Mouse (Mus musculus): ENCODE data around the gene Ear10. TPM values are rescaled to one million over a fixed set of nuclear protein-coding genes. Genes with fewer than 3 reads are reported as not detected.
"Not testable (repeated sequence)": the region's sequence is repeated elsewhere in the genome, so short reads cannot be mapped to it uniquely, and the experiment has no call there.

Gene Ear10
- not detected in 2 replicates for polyA plus RNA-seq (2015; fragmentation: Nextera tagmentation; extraction: Ambion mirVana)

DNA sequence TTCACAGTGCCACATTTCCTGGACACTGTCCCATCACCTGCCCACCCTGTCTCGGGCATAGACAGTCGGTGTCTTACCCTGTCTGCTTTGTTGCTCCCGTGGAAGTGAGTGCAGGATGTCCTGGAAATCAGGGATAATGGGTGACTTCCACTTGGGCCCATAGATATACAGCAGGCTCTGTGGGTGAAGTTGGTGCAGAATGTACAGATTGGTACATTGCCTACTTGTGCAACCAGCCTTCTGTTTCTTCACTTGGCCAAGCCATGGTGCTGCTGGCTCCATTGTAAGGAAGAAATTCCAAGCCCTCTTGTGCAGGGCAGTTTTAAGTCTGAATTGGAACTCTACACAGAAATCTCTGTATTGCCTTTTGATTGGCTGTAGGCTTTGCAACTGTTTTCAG, at the start of gene Ear10:
Gene Ear10, minus strand, starts transcription at position 101 of the 400 bp plus-strand sequence.
- 68% methylated on average over 3 of the region's 3 CpGs for whole genome bisulfite sequencing
- H3K9ac ChIP-seq (ENCODE audit: low read length); H3K27ac ChIP-seq (ENCODE audit: low read length); H3K4me3 ChIP-seq (ENCODE audit: low read length); H3K9me3 ChIP-seq (replicated peaks; ENCODE audit: control insufficient read depth, low read length); H3K36me3 ChIP-seq (ENCODE audit: control insufficient read depth, insufficient read depth); H3K4me1 ChIP-seq (ENCODE audit: control insufficient read depth, insufficient read depth, low read length); H3K4me2 ChIP-seq (ENCODE audit: low read depth, low read length); H3K27me3 ChIP-seq (ENCODE audit: control insufficient read depth, insufficient read depth, low read length); ATAC-seq (replicated peaks; ENCODE audit: extremely low read depth, insufficient read depth, low FRiP score): not testable (repeated sequence)

GRCm38 (mm10) chr14:43956769-43957168, 33.4 kb upstream of the Ear10 start, which contains the start of gene Ang5:
Gene Ang5, plus strand, starts transcription at chr14:43957069.
- ATAC-seq (replicated peaks; ENCODE audit: extremely low read depth, insufficient read depth, low FRiP score); H3K4me3 ChIP-seq (ENCODE audit: low read length); H3K4me2 ChIP-seq (ENCODE audit: low read depth, low read length); H3K27ac ChIP-seq (ENCODE audit: low read length); H3K4me1 ChIP-seq (ENCODE audit: control insufficient read depth, insufficient read depth, low read length); H3K9me3 ChIP-seq (replicated peaks; ENCODE audit: control insufficient read depth, low read length); H3K36me3 ChIP-seq (ENCODE audit: control insufficient read depth, insufficient read depth); H3K9ac ChIP-seq (ENCODE audit: low read length); H3K27me3 ChIP-seq (ENCODE audit: control insufficient read depth, insufficient read depth, low read length): not testable (repeated sequence)
- no CpG with 5 or more reads among the region's 2 CpGs for WGBS

DNA sequence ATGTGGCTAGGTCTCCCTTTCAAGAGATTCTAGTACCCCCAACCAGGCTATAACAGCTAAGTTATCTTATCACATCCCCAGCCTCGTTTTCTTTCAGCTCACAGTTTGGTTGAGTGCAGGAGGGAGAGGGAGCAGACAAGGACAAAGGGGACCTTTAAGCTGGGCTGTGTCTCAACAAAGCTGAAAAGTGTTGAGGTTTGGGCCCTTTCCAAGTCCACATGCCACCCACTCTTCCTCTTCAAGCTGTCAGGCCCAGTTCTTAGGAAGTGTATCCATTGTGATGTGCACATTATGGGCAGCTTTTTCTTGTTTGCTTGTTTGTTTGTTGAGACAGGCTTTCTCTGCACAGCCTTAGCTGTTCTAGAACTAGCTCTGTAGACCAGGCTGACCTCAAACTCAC, 31.7 kb upstream of the Ear10 start:
- not testable (repeated sequence) for H3K9me3 ChIP-seq (replicated peaks; ENCODE audit: control insufficient read depth, low read length); H3K4me1 ChIP-seq (ENCODE audit: control insufficient read depth, insufficient read depth, low read length); ATAC-seq (replicated peaks; ENCODE audit: extremely low read depth, insufficient read depth, low FRiP score); H3K36me3 ChIP-seq (ENCODE audit: control insufficient read depth, insufficient read depth); H3K27ac ChIP-seq (ENCODE audit: low read length); H3K27me3 ChIP-seq (ENCODE audit: control insufficient read depth, insufficient read depth, low read length); H3K4me2 ChIP-seq (ENCODE audit: low read depth, low read length); H3K9ac ChIP-seq (ENCODE audit: low read length); H3K4me3 ChIP-seq (ENCODE audit: low read length)
- no CpG with 5 or more reads among the region's 1 CpGs for WGBS

DNA sequence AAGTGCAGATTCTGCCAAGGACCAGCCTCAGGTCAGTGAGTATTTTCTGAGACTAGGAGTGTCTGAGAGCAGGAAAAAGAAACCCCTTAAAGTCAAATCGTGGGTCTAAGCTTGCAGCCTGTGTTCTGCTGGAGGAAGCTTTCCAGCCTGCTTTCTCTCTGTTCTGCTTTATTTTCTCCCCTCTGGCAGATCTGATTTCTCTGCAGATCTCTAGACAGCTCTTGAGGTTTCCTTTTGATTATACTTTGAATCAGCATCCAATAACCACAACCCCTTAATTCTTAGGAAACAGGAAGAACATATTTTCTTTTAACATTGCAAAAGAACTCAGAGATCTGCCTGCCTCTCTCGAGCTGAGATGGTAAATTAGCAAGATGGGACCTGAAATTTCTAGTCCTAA, 30.0 kb upstream of the Ear10 start:
- H3K9me3 ChIP-seq (replicated peaks; ENCODE audit: control insufficient read depth, low read length); H3K4me3 ChIP-seq (ENCODE audit: low read length); H3K27me3 ChIP-seq (ENCODE audit: control insufficient read depth, insufficient read depth, low read length); H3K4me1 ChIP-seq (ENCODE audit: control insufficient read depth, insufficient read depth, low read length); H3K36me3 ChIP-seq (ENCODE audit: control insufficient read depth, insufficient read depth); ATAC-seq (replicated peaks; ENCODE audit: extremely low read depth, insufficient read depth, low FRiP score); H3K9ac ChIP-seq (ENCODE audit: low read length); H3K27ac ChIP-seq (ENCODE audit: low read length); H3K4me2 ChIP-seq (ENCODE audit: low read depth, low read length): not testable (repeated sequence)
- whole genome bisulfite sequencing = 55% methylated on average over 2 of the region's 2 CpGs

DNA sequence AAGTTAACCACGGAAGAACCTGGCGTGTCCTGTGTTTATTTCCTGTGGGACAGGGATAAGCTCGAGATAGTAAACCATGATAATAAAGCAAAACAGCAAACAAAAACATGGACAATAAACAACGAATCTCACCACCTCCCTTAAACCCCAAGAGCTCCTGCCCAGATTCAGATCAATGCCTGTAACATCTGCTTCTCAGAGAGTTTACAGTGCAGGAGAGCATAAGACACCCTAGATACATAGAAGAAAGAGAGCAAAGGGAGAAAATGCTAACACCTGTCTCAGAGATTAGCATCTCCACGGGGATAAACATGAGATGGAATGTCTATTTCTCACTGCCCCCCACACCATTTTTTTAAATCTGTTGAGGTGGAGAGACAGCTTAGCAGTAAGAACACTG, 10.0 kb upstream of the Ear10 start:
- H3K4me2 ChIP-seq (ENCODE audit: low read depth, low read length); H3K4me3 ChIP-seq (ENCODE audit: low read length); ATAC-seq (replicated peaks; ENCODE audit: extremely low read depth, insufficient read depth, low FRiP score); H3K36me3 ChIP-seq (ENCODE audit: control insufficient read depth, insufficient read depth); H3K27me3 ChIP-seq (ENCODE audit: control insufficient read depth, insufficient read depth, low read length); H3K9ac ChIP-seq (ENCODE audit: low read length); H3K4me1 ChIP-seq (ENCODE audit: control insufficient read depth, insufficient read depth, low read length); H3K9me3 ChIP-seq (replicated peaks; ENCODE audit: control insufficient read depth, low read length); H3K27ac ChIP-seq (ENCODE audit: low read length): not testable (repeated sequence)
- 55% methylated on average over 5 of the region's 5 CpGs for WGBS

DNA sequence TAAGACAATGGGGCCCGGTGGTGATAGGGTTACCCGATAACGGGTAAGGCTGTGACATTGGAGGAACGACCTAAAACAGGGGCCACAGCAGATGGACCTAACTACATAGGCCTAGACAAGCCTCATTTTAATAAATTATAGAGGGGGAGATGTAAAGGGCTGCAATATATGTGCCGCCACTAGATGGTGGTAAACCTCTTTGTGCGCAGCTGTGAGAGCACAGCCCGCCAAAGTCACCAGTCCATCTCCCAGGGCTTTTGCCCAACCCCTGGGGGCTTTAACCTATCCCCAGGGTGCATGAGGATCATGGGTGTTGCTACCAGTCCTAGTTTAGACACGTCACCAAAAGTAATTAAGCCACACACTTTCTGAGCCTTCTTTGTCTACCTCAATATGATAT, 9.6 kb upstream of the Ear10 start:
- not testable (repeated sequence) for H3K27ac ChIP-seq (ENCODE audit: low read length); H3K9me3 ChIP-seq (replicated peaks; ENCODE audit: control insufficient read depth, low read length); H3K4me1 ChIP-seq (ENCODE audit: control insufficient read depth, insufficient read depth, low read length); ATAC-seq (replicated peaks; ENCODE audit: extremely low read depth, insufficient read depth, low FRiP score); H3K36me3 ChIP-seq (ENCODE audit: control insufficient read depth, insufficient read depth); H3K9ac ChIP-seq (ENCODE audit: low read length); H3K4me2 ChIP-seq (ENCODE audit: low read depth, low read length); H3K27me3 ChIP-seq (ENCODE audit: control insufficient read depth, insufficient read depth, low read length); H3K4me3 ChIP-seq (ENCODE audit: low read length)
- 17% methylated on average over 8 of the region's 8 CpGs for WGBS

- not testable (repeated sequence) for H3K36me3 ChIP-seq (ENCODE audit: control insufficient read depth, insufficient read depth); H3K27me3 ChIP-seq (ENCODE audit: control insufficient read depth, insufficient read depth, low read length); H3K9me3 ChIP-seq (replicated peaks; ENCODE audit: control insufficient read depth, low read length); H3K4me1 ChIP-seq (ENCODE audit: control insufficient read depth, insufficient read depth, low read length)
- Histone ChIP-seq H3K9ac (ENCODE audit: low read length) (peak overlapping the region; percentile 76), H3K4me3 (ENCODE audit: low read length) (peak overlapping the region; percentile 64), H3K4me2 (ENCODE audit: low read depth, low read length) (peak overlapping the region; percentile 63), H3K27ac (ENCODE audit: low read length) (peak overlapping the region; percentile 91)
- ATAC-seq (replicated peaks; ENCODE audit: extremely low read depth, insufficient read depth, low FRiP score) = peak; percentile 69; the same call in 1 of the 2 replicates
- WGBS = 4% methylated on average over 21 of the region's 21 CpGs
Observed at GRCm38 (mm10) chr14:43925404-43925950, 2.1 kb upstream of the Ear10 start.

DNA sequence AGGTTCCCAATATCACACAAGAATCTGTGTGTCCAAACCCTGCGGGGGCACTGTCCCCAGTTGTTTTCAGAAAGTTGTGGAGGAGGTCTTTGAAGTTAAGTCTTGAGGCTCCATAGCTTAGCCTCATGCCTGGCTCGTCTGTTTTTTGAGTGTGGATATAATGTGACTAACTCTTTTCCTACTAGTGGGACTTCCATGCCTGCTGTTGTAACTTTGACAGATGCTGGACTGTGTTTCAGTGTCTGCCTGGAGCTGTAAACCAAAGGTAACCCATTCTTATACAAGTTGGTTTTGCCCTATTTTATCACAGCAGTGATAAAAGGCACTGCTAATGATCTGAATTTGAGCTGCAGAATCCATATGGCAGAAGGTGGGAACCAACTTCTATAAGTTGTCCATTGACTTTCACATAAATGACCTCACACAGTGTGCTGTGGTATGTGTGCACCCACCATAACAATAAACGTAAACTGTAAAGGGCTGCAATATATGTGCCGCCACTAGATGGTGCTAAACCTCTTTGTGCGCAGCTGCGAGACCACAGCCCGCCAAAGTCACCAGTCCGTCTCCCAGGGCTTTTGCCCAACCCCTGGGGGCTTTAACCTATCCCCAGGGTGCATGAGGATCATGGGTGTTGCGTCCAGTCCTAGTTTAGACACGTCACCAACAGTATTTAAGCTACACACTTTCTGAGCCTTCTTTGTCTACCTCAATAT, 1.5 kb upstream of the Ear10 start, which contains the start of gene Gm8113:
Gene Gm8113, plus strand, starts transcription at position 703 of the 716 bp plus-strand sequence.
- peak within 1 kb of the TSS; percentile 76 for H3K9ac ChIP-seq (ENCODE audit: low read length)
- peak within 1 kb of the TSS; percentile 91 for H3K27ac ChIP-seq (ENCODE audit: low read length)
- not testable (repeated sequence) for H3K4me1 ChIP-seq (ENCODE audit: control insufficient read depth, insufficient read depth, low read length); H3K27me3 ChIP-seq (ENCODE audit: control insufficient read depth, insufficient read depth, low read length); H3K36me3 ChIP-seq (ENCODE audit: control insufficient read depth, insufficient read depth); H3K9me3 ChIP-seq (replicated peaks; ENCODE audit: control insufficient read depth, low read length)
- peak within 1 kb of the TSS; percentile 63 for H3K4me2 ChIP-seq (ENCODE audit: low read depth, low read length)
- peak; percentile 91 for ATAC-seq (replicated peaks; ENCODE audit: extremely low read depth, insufficient read depth, low FRiP score)
- peak within 1 kb of the TSS; percentile 64 for H3K4me3 ChIP-seq (ENCODE audit: low read length)
- WGBS = 10% methylated on average over 10 of the region's 10 CpGs

- not testable (repeated sequence) for H3K27me3 ChIP-seq (ENCODE audit: control insufficient read depth, insufficient read depth, low read length); H3K36me3 ChIP-seq (ENCODE audit: control insufficient read depth, insufficient read depth); H3K4me3 ChIP-seq (ENCODE audit: low read length); H3K27ac ChIP-seq (ENCODE audit: low read length); H3K4me2 ChIP-seq (ENCODE audit: low read depth, low read length); ATAC-seq (replicated peaks; ENCODE audit: extremely low read depth, insufficient read depth, low FRiP score); H3K9me3 ChIP-seq (replicated peaks; ENCODE audit: control insufficient read depth, low read length); H3K9ac ChIP-seq (ENCODE audit: low read length); H3K4me1 ChIP-seq (ENCODE audit: control insufficient read depth, insufficient read depth, low read length)
Observed at GRCm38 (mm10) chr14:43918214-43918613, 5.1 kb downstream of the Ear10 start.

All from heart, embryonic 16.5 days (tissue).